Mouse (Mus musculus) kidney, embryonic 14.5 days (tissue): ENCODE data around the gene Xylb. TPM values are rescaled to one million over a fixed set of nuclear protein-coding genes. Genes with fewer than 3 reads are reported as not detected.
A peak's percentile ranks its signal among the peaks of the same experiment; 100 is the strongest.

ENCODE experiments used
- ATAC-seq: fragments of 200-750 bp; cut with Nextera tagmentation; 2 replicates; pipeline ENCODE4 v1.8.0; 2017; ENCODE audit warnings: moderate number of reproducible peaks, mild to moderate bottlenecking, moderate TSS enrichment, moderate library complexity; ENCODE audit not compliant: low FRiP score, low TSS enrichment
- H3K27ac ChIP-seq: fragments of 300-500 bp; sonication (generic); 2 replicates; pipeline ENCODE4 v1.5.1; 2014; ENCODE audit warnings: low read depth, mild to moderate bottlenecking, low read length, moderate library complexity, mixed read lengths
- H3K27me3 ChIP-seq: fragments of 300-500 bp; sonication (generic); 2 replicates; pipeline ENCODE4 v1.6.1; 2014; ENCODE audit warnings: mild to moderate bottlenecking, low read length; ENCODE audit not compliant: control insufficient read depth, insufficient read depth
- H3K36me3 ChIP-seq: fragments of 300-500 bp; sonication (generic); 2 replicates; pipeline ENCODE4 v1.6.1; 2014; ENCODE audit warnings: low read length, mixed read lengths; ENCODE audit not compliant: control insufficient read depth, insufficient read depth
- H3K4me1 ChIP-seq: fragments of 300-500 bp; sonication (generic); 2 replicates; pipeline ENCODE4 v1.6.1; 2014; ENCODE audit warnings: low read length, mixed read lengths; ENCODE audit not compliant: control insufficient read depth, insufficient read depth
- H3K4me2 ChIP-seq: fragments of 300-500 bp; sonication (generic); replicated peaks from 2 replicates; pipeline ENCODE4 v1.6.1; 2014; ENCODE audit warnings: low read depth, mild to moderate bottlenecking, low read length
- H3K4me3 ChIP-seq: fragments of 300-500 bp; sonication (generic); 2 replicates; pipeline ENCODE4 v1.5.1; 2014; ENCODE audit warnings: mild to moderate bottlenecking, low read length
- H3K9ac ChIP-seq: fragments of 300-500 bp; sonication (generic); 2 replicates; pipeline ENCODE4 v1.6.1; 2014; ENCODE audit warnings: low read depth, mild to moderate bottlenecking, low read length, moderate library complexity
- H3K9me3 ChIP-seq: fragments of 300-500 bp; sonication (generic); 2 replicates; pipeline ENCODE4 v1.6.1; 2016; ENCODE audit warnings: low read length; ENCODE audit not compliant: control insufficient read depth
- WGBS: fragments of 180-500 bp; shearing (Covaris S2); extraction: QIAGEN DNeasy Blood & Tissue Kit; methylation state at CpG from one replicate; pipeline ENCODE4 v1.1.7; 2014; 5-methylcytosine and 5-hydroxymethylcytosine counted together
- polyA plus RNA-seq: library from polyadenylated mRNA; unstranded; fragments of >200 nt; fragmentation: Nextera tagmentation; extraction: Ambion mirVana; gene quantifications from 2 replicates; pipeline ENCODE4 v1.2.1, GENCODE M21; 2014

The Xylb gene
- 7.2 and 17.9 TPM in 2 replicates for polyA plus RNA-seq

- ATAC-seq: peak; percentile 93
- H3K4me3 ChIP-seq: peak within 1 kb of the TSS; percentile 72
These were observed at the start of gene Xylb for GRCm38 (mm10) chr9:119357331-119358057. Gene Xylb, plus strand, starts transcription at chr9:119357381.

GRCm38 (mm10) chr9:119309067-119309466 is 48.1 kb upstream of the Xylb start:
- no peak for ATAC-seq
- H3K9ac ChIP-seq: no peak overlapping the region
- 83% methylated on average over 1 of the region's 1 CpGs for whole genome bisulfite sequencing
- H3K4me3 ChIP-seq: no peak overlapping the region
- no peaks in the 10 kb centered on the region for H3K27me3 ChIP-seq
- no peak overlapping the region for H3K27ac ChIP-seq
- no peaks in the 10 kb centered on the region for H3K9me3 ChIP-seq
- no peaks in the 10 kb centered on the region for H3K4me1 ChIP-seq
- no peak overlapping the region for H3K4me2 ChIP-seq
- H3K36me3 ChIP-seq: no peaks in the 10 kb centered on the region

More at GRCm38 (mm10) chr9:119357331-119358057, at the start of gene Xylb:
- H3K27ac ChIP-seq: no peak within 1 kb of the TSS
- H3K36me3 ChIP-seq: no peaks in the 10 kb centered on the region
- H3K9ac ChIP-seq: peak within 1 kb of the TSS; percentile 77
- no peaks in the 10 kb centered on the region for H3K27me3 ChIP-seq
- H3K4me1 ChIP-seq: 0 out of 2 replicates have a peak, but pooled peaks cover 4% of the 10 kb centered on the region
- H3K9me3 ChIP-seq: no peaks in the 10 kb centered on the region
- 3% methylated on average over 65 of the region's 65 CpGs for WGBS
- peak within 1 kb of the TSS; percentile 90 for H3K4me2 ChIP-seq

GRCm38 (mm10) chr9:119313096-119313495 is 44.1 kb upstream of the Xylb start:
- WGBS: 94% methylated on average over 10 of the region's 10 CpGs
- Histone ChIP-seq H3K4me2 (no peak overlapping the region), H3K36me3 (no peaks in the 10 kb centered on the region), H3K9ac (no peak overlapping the region), H3K9me3 (no peaks in the 10 kb centered on the region), H3K27me3 (no peaks in the 10 kb centered on the region), H3K27ac (no peak overlapping the region), H3K4me3 (no peak overlapping the region), H3K4me1 (no peaks in the 10 kb centered on the region)
- peak; percentile 28; the same call in 1 of the 2 replicates for ATAC-seq

- ATAC-seq: no peak
These were observed 38.3 kb upstream of the Xylb start for GRCm38 (mm10) chr9:119318891-119319290.

GRCm38 (mm10) chr9:119320446-119320845 is 36.7 kb upstream of the Xylb start:
- H3K27me3 ChIP-seq: no peaks in the 10 kb centered on the region
- H3K4me2 ChIP-seq: peak overlapping the region; percentile 95; the same call in 1 of the 2 replicates
- no peak overlapping the region; the same call in 1 of the 2 replicates for H3K9ac ChIP-seq
- no peak overlapping the region; the same call in 1 of the 2 replicates for H3K4me3 ChIP-seq
- no peak for ATAC-seq
- H3K27ac ChIP-seq: no peak overlapping the region
- H3K9me3 ChIP-seq: no peaks in the 10 kb centered on the region
- peaks cover 11% of the 10 kb centered on the region for H3K4me1 ChIP-seq
- H3K36me3 ChIP-seq: no peaks in the 10 kb centered on the region
- 82% methylated on average over 7 of the region's 7 CpGs for WGBS

More at GRCm38 (mm10) chr9:119318891-119319290, 38.3 kb upstream of the Xylb start:
- no peaks in the 10 kb centered on the region for H3K27me3 ChIP-seq
- H3K27ac ChIP-seq: no peak overlapping the region
- no peak overlapping the region for H3K9ac ChIP-seq
- no peaks in the 10 kb centered on the region for H3K36me3 ChIP-seq
- peaks cover 11% of the 10 kb centered on the region for H3K4me1 ChIP-seq
- no peak overlapping the region for H3K4me2 ChIP-seq
- no peaks in the 10 kb centered on the region for H3K9me3 ChIP-seq
- WGBS: 94% methylated on average over 1 of the region's 1 CpGs
- no peak overlapping the region for H3K4me3 ChIP-seq

- Histone ChIP-seq H3K36me3 (no peaks in the 10 kb centered on the region), H3K4me2 (peak overlapping the region; percentile 95), H3K9ac (peak overlapping the region; percentile 86; the same call in 1 of the 2 replicates), H3K27me3 (no peaks in the 10 kb centered on the region), H3K4me1 (peaks cover 11% of the 10 kb centered on the region), H3K9me3 (no peaks in the 10 kb centered on the region), H3K4me3 (peak overlapping the region; percentile 91), H3K27ac (no peak overlapping the region)
- ATAC-seq: no peak
- 13% methylated on average over 7 of the region's 7 CpGs for WGBS
These were observed 36.2 kb upstream of the Xylb start for GRCm38 (mm10) chr9:119320946-119321345.

GRCm38 (mm10) chr9:119321392-119322229 is 35.6 kb upstream of the Xylb start:
- H3K4me1 ChIP-seq: peaks cover 11% of the 10 kb centered on the region
- no peaks in the 10 kb centered on the region for H3K9me3 ChIP-seq
- WGBS: under 1% methylated on average over 59 of the region's 59 CpGs
- H3K27ac ChIP-seq: peak overlapping the region; percentile 93
- H3K9ac ChIP-seq: peak overlapping the region; percentile 86
- peak; percentile 55 for ATAC-seq
- H3K27me3 ChIP-seq: no peaks in the 10 kb centered on the region
- H3K36me3 ChIP-seq: no peaks in the 10 kb centered on the region
- peak overlapping the region; percentile 91 for H3K4me3 ChIP-seq
- peak overlapping the region; percentile 95 for H3K4me2 ChIP-seq

GRCm38 (mm10) chr9:119322289-119323259 is 34.6 kb upstream of the Xylb start, which contains the start of gene Oxsr1:
Gene Oxsr1, minus strand, starts transcription at chr9:119322427.
- H3K36me3 ChIP-seq: no peaks in the 10 kb centered on the region
- ATAC-seq: peak; percentile 97
- peak within 1 kb of the TSS; percentile 93 for H3K27ac ChIP-seq
- H3K4me2 ChIP-seq: peak within 1 kb of the TSS; percentile 95
- WGBS: under 1% methylated on average over 76 of the region's 76 CpGs
- H3K4me1 ChIP-seq: peaks cover 11% of the 10 kb centered on the region
- H3K27me3 ChIP-seq: no peaks in the 10 kb centered on the region
- peak within 1 kb of the TSS; percentile 91 for H3K4me3 ChIP-seq
- H3K9ac ChIP-seq: peak within 1 kb of the TSS; percentile 86
- H3K9me3 ChIP-seq: no peaks in the 10 kb centered on the region
